Mouse (Mus musculus) small intestine, adult 10 weeks (tissue): ENCODE results near the gene Pithd1. TPM values are rescaled to one million over a fixed set of nuclear protein-coding genes. Genes with fewer than 3 reads are reported as not detected.

ENCODE experiments used
- polyA plus RNA-seq: library from polyadenylated mRNA; stranded (reverse); fragments of 350-450 nt; fragmentation: Illumina TruSeq; extraction: RNeasy Lipid Tissue Mini Kit (QIAGEN cat#74804); gene quantifications from one replicate; pipeline ENCODE4 v1.2.3, GENCODE M21; 2014; ENCODE audit warnings: low replicate concordance

The Pithd1 gene
- polyA plus RNA-seq = 37.9 TPM

DNA sequence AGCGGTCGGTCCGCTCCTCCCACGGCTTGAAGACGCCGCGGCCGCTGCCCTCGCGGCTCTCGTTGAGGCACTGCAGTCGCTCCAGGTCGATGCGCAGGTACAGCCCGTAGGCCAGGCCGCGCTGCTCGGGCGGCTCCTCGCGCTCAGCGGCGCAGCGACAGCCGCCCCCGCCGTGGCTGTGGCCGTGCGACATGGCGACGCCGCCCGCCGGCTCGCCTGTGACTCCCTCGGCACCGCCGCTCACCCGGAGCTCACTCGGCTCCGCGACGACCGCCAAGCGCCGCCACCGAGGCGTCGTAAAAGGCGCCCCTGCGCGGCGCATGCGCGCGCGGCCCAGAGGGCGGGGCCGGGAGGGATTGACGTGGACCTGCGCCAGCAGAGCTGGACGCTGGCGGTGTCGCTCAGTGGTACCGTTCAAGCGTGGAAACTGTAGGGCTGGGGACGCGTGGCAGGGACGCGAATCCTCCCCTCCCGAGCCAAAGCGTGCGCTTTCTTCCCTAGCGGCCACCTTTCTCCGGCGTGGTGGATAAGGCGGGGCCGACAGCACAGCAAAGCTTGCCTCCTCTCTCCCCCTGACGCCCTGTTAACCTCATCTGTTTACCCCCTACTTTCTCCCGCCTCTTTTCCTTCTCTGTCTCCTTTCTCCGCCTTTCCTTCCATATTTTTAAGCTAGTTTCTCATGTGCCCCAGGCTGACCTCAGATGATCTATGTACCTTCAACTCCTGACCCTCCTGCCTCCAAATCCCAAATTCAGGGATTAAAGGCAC, at the start of gene Pithd1:
Pithd1 (minus strand) TSS at position 322 of the 768 bp plus-strand sequence.

DNA sequence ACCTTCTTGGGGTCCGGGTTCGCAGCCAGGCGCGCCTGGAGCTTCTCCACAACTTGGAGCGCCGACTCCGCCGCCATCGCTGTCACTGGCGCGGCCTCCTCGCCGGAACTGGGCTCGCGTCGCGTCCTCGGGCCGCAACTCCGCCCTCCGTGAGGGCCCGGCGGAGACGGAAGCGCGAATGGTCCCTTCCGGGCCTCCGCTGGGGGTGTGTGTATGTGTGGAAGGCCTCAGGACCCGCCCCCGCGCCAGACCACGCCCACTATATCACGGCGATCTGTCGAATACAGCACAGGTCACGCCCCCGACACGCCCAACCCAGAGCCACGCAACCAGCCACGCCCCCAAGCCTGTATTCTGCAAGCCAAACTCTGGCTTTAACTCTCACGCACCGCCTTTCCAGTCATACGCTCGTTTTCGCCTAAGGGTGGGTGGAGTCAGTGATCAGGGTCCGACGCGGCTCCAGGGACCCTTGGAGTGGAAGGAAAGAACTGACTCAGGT, 34.5 kb upstream of the Pithd1 start, which contains the start of gene Eloa:
Eloa (minus strand) TSS at position 215 of the 499 bp plus-strand sequence.

DNA sequence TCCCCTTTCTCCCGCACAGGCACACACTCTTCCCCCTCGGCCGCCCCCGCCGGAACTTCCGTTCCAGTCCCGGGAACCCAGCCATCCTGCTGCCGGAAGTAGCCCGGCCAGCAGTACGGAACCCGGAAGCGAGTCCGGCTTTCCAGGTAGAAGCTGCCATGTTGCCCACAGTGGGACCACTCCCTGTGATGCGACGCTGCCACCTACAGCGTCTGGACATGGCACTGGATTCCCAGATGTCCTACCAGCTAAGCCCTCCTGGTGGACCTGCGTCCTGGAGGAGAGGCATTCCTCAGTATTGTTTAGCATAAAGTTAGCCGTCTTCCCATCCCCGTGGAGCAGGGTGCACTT, 14.5 kb downstream of the Pithd1 start, which contains the start of gene Lypla2:
Lypla2 (minus strand) TSS at position 71 of the 351 bp plus-strand sequence.

DNA sequence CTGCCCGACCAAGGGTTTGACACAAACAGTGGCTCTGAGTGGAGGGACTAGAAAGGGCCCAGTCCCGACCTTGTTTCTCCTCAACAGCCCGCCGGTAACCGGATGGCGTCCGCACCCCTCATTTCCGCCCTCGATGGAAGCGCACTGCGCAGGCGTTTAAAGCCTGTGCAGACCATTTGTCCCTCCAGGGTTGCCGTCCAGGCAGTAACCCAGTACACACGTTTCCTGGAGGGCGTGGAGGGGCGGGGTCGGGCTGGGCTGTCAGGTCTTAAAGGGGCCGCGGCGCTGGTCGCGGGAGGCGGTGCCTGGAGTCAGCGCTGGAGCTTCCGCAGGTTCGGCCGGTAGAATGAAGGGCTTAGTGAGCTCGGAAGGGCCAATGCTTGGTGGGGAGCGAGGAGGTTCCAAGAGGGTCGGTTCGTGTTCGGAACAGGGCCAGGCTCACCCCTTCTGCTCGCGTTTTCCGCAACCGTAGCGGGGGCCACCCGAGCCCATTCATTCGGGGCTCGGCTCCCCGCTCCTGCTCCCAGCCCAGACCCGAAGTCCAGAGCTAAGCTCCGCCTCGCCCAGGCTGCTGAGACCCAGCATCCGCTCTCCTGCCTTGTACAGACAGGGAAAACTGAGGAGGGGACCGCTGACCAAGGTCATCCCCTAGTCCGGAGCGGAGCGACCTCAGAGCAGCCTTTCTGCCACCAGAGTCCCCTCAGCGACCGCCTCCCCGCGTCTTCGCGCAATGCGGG, 23.4 kb downstream of the Pithd1 start, which contains the start of gene Gale:
Gale (plus strand) TSS at position 271 of the 737 bp plus-strand sequence.

DNA sequence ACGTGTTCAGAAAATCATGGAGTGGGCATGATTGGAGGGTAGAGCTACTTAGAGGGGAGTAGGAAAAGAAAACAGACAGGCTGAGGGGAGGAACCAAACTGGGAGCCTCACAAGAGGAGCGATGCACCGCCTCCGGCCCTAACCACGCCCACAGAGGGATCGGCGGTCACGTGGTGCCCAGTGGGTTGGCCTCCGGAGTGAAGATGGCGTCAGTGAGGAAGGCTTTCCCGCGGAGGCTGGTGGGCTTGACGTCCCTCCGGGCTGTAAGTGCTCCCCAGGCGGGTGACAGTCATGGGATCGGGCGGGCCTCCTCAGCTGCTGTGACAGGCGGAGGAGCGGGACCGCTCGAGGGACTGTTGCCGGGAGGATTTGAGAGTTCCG, 40.8 kb downstream of the Pithd1 start, which contains the start of gene Hmgcl:
Hmgcl (plus strand) TSS at position 171 of the 381 bp plus-strand sequence.

Other genes with a start within 250 kb of the Pithd1 start
- 1.4 TPM for gene Myom3, start 227.5 kb downstream of the Pithd1 start, polyA plus RNA-seq
- gene Srsf10, start 131.5 kb downstream of the Pithd1 start, polyA plus RNA-seq = 241 TPM
- gene Pnrc2, start 113.4 kb downstream of the Pithd1 start, polyA plus RNA-seq = 390 TPM
- gene Cnr2, start 91.9 kb downstream of the Pithd1 start, polyA plus RNA-seq = 0.41 TPM
- gene Fuca1, start 66.5 kb downstream of the Pithd1 start, polyA plus RNA-seq = 73.7 TPM
- gene Hmgcl, start 40.8 kb downstream of the Pithd1 start, polyA plus RNA-seq = 8.0 TPM
- 0.37 TPM for gene Gale, start 23.5 kb downstream of the Pithd1 start, polyA plus RNA-seq
- 0.33 TPM for gene Lypla2, start 14.6 kb downstream of the Pithd1 start, polyA plus RNA-seq
- 12.7 TPM for gene Eloa, start 34.5 kb upstream of the Pithd1 start, polyA plus RNA-seq
- 132 TPM for gene Rpl11, start 66.2 kb upstream of the Pithd1 start, polyA plus RNA-seq
- 16.7 TPM for gene Id3, start 156.2 kb upstream of the Pithd1 start, polyA plus RNA-seq
- 2.3 TPM for gene E2f2, start 185.1 kb upstream of the Pithd1 start, polyA plus RNA-seq
- not detected for gene Asap3, start 219.1 kb upstream of the Pithd1 start, polyA plus RNA-seq